Mouse (Mus musculus) small intestine, adult 2 months (tissue): ENCODE data around the gene Rimkla.

Experiments used
- CTCF ChIP-seq: fragments of 200-500 bp; IDR thresholded peaks from 2 replicates; pipeline ENCODE4 v1.5.1; 2012; ENCODE audit warnings: low read depth, mild to moderate bottlenecking, control low read depth, inconsistent platforms, low read length, moderate library complexity, mixed read lengths; ENCODE audit not compliant: insufficient replicate concordance, insufficient read length; ENCODE audit errors: extremely low read depth
- POLR2A ChIP-seq: fragments of 200-500 bp; IDR thresholded peaks from 2 replicates; pipeline ENCODE4 v1.6.1; 2012; ENCODE audit warnings: low read depth, mild to moderate bottlenecking, control low read depth, inconsistent platforms, low read length, moderate library complexity

DNA sequence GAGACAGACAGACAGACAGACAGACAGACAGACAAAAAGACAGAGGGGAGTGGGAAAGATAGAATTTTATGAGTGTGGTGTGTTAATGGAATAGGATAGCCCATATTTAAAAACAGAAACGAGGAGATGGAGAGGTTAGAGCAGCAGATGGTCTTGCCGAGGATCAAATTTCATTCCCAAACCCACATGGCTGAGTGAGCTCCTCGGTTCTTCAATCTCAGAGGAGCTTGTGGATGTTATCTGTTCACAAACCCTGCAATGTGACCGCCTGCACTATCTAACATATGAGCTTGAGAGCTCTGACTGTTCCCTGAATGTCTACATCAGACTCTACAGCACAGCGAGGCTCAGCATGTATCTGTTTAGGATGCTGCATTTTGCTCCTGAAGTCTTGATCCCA lies 19.3 kb downstream of the Rimkla start:
- TF ChIP-seq CTCF, result no peak
- TF ChIP-seq POLR2A, result no peak
